Mouse (Mus musculus) embryonic fibroblast, embryonic 13.5 days (primary cell): ENCODE data around the gene Sdk2.

Source experiments
- CTCF ChIP-seq: IDR thresholded peaks from 2 replicates; pipeline ENCODE4 v1.5.1; 2011; ENCODE audit warnings: mild to moderate bottlenecking, control low read depth, low read length, moderate library complexity, borderline replicate concordance; ENCODE audit not compliant: insufficient read depth
- POLR2A ChIP-seq: IDR thresholded peaks from 2 replicates; pipeline ENCODE4 v1.6.1; 2011; ENCODE audit warnings: low read depth, mild to moderate bottlenecking, control low read depth, low read length, moderate library complexity

DNA sequence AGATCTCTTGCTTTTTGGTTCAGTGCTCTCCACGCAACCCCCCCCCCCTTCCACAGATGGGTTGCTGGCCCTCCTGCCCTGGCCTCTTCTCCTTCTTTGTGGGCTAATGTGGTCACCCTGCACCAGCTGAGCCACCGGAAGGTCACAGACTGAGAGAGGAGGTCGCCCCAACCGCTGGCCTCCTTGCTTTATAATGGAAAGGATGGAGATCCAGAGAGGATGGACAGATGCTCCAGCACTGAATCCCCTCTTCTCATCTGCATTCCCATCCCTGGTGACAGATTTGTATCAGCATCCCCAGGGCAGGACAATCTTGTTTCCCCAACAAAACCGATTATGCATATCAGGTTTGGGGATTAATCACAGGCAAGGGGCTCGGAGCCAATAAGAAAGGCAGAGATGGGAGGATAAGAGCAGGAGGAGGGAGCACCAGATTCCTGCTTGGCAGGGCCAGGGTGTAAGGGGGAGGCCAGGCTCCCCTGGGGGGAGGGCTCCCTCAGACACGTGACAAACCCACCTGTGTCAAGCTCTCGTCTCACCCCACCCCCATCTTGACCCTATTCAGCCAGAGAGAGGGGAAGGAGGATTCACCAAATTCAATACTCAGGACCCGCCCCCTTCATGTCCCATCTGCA lies 124.6 kb downstream of the Sdk2 start:
- TF ChIP-seq POLR2A (no peak), CTCF (no peak)
